Mouse (Mus musculus) G1E (cell line): ENCODE data around the gene Upk1a.

Experiments used
- CTCF ChIP-seq: IDR thresholded peaks from 2 replicates; pipeline ENCODE4 v1.5.1; 2012; ENCODE audit warnings: low read depth, low read length, inconsistent platforms, mixed read lengths
- TAL1 ChIP-seq: conservative IDR thresholded peaks from 2 replicates; pipeline ENCODE4 v1.6.1; 2012; ENCODE audit warnings: low read depth, low read length, inconsistent platforms, mixed read lengths

GRCm38 (mm10) chr7:30649591-30650540 is 37.2 kb upstream of the Upk1a start, which contains the start of gene Rbm42:
- TF ChIP-seq CTCF, result no peak
- no peak for TF ChIP-seq TAL1
